Mouse (Mus musculus) C2C12 (cell line): ENCODE measurements around the gene Gm38394. TPM values are rescaled to one million over a fixed set of nuclear protein-coding genes. Genes with fewer than 3 reads are reported as not detected.

Experiments
- H3K27me3 ChIP-seq: one replicate; pipeline ENCODE4 v1.6.1; 2011; ENCODE audit not compliant: control insufficient read depth, insufficient read depth, insufficient read length
- H3K36me3 ChIP-seq: one replicate; pipeline ENCODE4 v1.6.1; 2011; ENCODE audit not compliant: control insufficient read depth, insufficient read depth
- H3K4me3 ChIP-seq: one replicate; pipeline ENCODE4 v1.5.1; 2011; ENCODE audit warnings: mild to moderate bottlenecking, control low read depth; ENCODE audit not compliant: poor library complexity, insufficient read depth, severe bottlenecking
- H3K79me2 ChIP-seq: one replicate; pipeline ENCODE4 v1.6.1; 2011; ENCODE audit not compliant: control insufficient read depth, insufficient read depth
- H3K79me3 ChIP-seq: one replicate; pipeline ENCODE4 v1.6.1; 2011; ENCODE audit warnings: low read depth, control low read depth
- H3ac ChIP-seq: one replicate; pipeline ENCODE3; 2011; ENCODE audit warnings: low read depth; ENCODE audit not compliant: control insufficient read depth, insufficient read length
- CEBPB ChIP-seq: IDR thresholded peaks from one replicate; pipeline ENCODE4 v1.6.1; 2011; ENCODE audit warnings: low read depth, mild to moderate bottlenecking, control low read depth, moderate library complexity
- CTCF ChIP-seq: IDR thresholded peaks from one replicate; pipeline ENCODE4 v1.5.1; 2011; ENCODE audit not compliant: control insufficient read depth, insufficient read depth, insufficient read length
- FOSL1 ChIP-seq: IDR thresholded peaks from one replicate; pipeline ENCODE4 v1.8.0; 2011; ENCODE audit warnings: mild to moderate bottlenecking, low read length; ENCODE audit not compliant: poor library complexity, insufficient read depth, severe bottlenecking
- MAX ChIP-seq: IDR thresholded peaks from one replicate; pipeline ENCODE4 v1.6.1; 2011; ENCODE audit warnings: mild to moderate bottlenecking, control low read depth
- MYOD1 ChIP-seq: IDR thresholded peaks from one replicate; pipeline ENCODE4 v1.6.1; 2011; ENCODE audit warnings: low read depth; ENCODE audit not compliant: control insufficient read depth, insufficient read length
- MYOG ChIP-seq: IDR thresholded peaks from one replicate; pipeline ENCODE4 v1.6.1; 2011; ENCODE audit not compliant: control insufficient read depth, insufficient read length; ENCODE audit errors: extremely low read depth
- USF1 ChIP-seq: IDR thresholded peaks from one replicate; pipeline ENCODE4 v1.6.1; 2011; ENCODE audit warnings: low read depth, mild to moderate bottlenecking, control low read depth, moderate library complexity
- polyA plus RNA-seq: library from polyadenylated mRNA; unstranded; fragments of >200 nt; fragmentation: generic; extraction: Trizol; gene quantifications from one replicate; pipeline ENCODE4 v1.2.1, GENCODE M21; 2012; ENCODE audit warnings: missing spikeins

Gene Gm38394
- polyA plus RNA-seq, 1 experiment = 2.0 TPM

DNA sequence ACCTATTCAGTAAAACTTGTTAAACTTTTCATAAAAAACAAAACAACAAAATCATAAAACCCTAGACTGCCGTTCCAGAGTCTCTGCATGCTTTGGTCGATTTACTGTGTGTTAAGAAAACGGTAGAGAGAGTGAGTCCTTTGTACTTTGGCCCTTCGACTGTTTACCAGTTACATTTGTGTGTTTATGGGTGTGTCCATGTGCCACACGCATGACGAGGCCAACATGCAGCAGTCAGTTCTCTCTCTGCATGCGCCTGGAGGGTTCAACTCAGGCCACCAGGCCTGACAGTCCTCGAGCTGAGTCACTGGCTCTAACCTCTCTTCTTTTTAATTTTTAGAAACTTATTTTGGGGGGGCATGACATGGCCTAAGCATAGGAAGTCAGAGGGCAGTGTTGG is 42.8 kb downstream of the Gm38394 start:
- H3K79me2 ChIP-seq = no peaks in the 10 kb centered on the region
- no peak for TF ChIP-seq MYOG
- TF ChIP-seq CEBPB = no peak
- no peak for TF ChIP-seq USF1
- no peak for TF ChIP-seq MYOD1
- no peak for TF ChIP-seq FOSL1
- no peak for TF ChIP-seq CTCF
- no peak for TF ChIP-seq MAX
- no peaks in the 10 kb centered on the region for H3K79me3 ChIP-seq
- no peak overlapping the region for H3K4me3 ChIP-seq
- peaks cover 47% of the 10 kb centered on the region for H3K36me3 ChIP-seq
- H3K27me3 ChIP-seq = no peaks in the 10 kb centered on the region
- no peak overlapping the region for H3ac ChIP-seq

- peaks cover 43% of the 10 kb centered on the region for H3K36me3 ChIP-seq
Observed at GRCm38 (mm10) chr1:133617908-133618307, 43.2 kb downstream of the Gm38394 start.

DNA sequence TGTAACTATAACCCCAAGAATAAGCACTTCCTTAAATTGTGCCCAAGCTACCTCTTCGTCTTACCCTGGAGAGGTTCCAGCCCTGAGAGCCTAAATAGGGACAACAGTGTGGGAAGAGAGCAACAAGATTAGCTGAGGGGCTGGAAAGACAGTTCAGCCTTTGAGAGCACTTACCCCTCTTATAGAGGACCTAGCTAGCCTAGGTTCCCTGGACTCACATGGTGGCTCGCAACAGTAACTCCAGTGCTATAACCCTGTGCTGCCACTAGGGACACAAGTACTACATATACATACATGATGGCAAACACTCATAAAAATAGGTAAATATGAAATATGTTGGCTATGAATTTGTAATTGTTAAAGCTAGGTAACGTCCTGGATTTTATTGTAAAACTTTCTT is 47.3 kb downstream of the Gm38394 start:
- Histone ChIP-seq H3K79me2 (peaks cover 14% of the 10 kb centered on the region), H3ac (no peak overlapping the region), H3K79me3 (peaks cover 8% of the 10 kb centered on the region), H3K4me3 (no peak overlapping the region), H3K27me3 (no peaks in the 10 kb centered on the region), H3K36me3 (peaks cover 8% of the 10 kb centered on the region)
- TF ChIP-seq MYOG (no peak), CTCF (no peak), USF1 (no peak), MAX (no peak), FOSL1 (no peak), MYOD1 (no peak), CEBPB (no peak)

More at GRCm38 (mm10) chr1:133617908-133618307, 43.2 kb downstream of the Gm38394 start:
- Histone ChIP-seq H3K27me3 (no peaks in the 10 kb centered on the region), H3K4me3 (no peak overlapping the region), H3ac (no peak overlapping the region), H3K79me2 (no peaks in the 10 kb centered on the region), H3K79me3 (no peaks in the 10 kb centered on the region)
- no peak for TF ChIP-seq MAX
- TF ChIP-seq FOSL1 = no peak
- no peak for TF ChIP-seq CEBPB
- TF ChIP-seq USF1 = no peak

GRCm38 (mm10) chr1:133611436-133611835 is 49.7 kb downstream of the Gm38394 start:
- Histone ChIP-seq H3K4me3 (no peak overlapping the region), H3K36me3 (peaks cover 26% of the 10 kb centered on the region), H3K79me2 (peaks cover 37% of the 10 kb centered on the region), H3ac (no peak overlapping the region), H3K79me3 (peaks cover 31% of the 10 kb centered on the region), H3K27me3 (no peaks in the 10 kb centered on the region)
- TF ChIP-seq CEBPB (no peak), USF1 (no peak), MYOD1 (no peak), MAX (no peak), FOSL1 (no peak), CTCF (no peak), MYOG (no peak)

GRCm38 (mm10) chr1:133610601-133611000 is 50.5 kb downstream of the Gm38394 start:
- Histone ChIP-seq H3K27me3 (no peaks in the 10 kb centered on the region), H3ac (no peak overlapping the region), H3K4me3 (no peak overlapping the region), H3K79me2 (peaks cover 43% of the 10 kb centered on the region), H3K79me3 (peaks cover 34% of the 10 kb centered on the region), H3K36me3 (peaks cover 34% of the 10 kb centered on the region)
- no peak for TF ChIP-seq CEBPB
- TF ChIP-seq FOSL1 = no peak
- no peak for TF ChIP-seq MYOD1
- TF ChIP-seq CTCF = no peak
- TF ChIP-seq MAX = no peak
- no peak for TF ChIP-seq MYOG
- no peak for TF ChIP-seq USF1
